Mouse (Mus musculus) G1E (cell line): Measurements from ENCODE around the gene Rhoh.

Experiments
- CTCF ChIP-seq: IDR thresholded peaks from 2 replicates; pipeline ENCODE4 v1.5.1; 2012; ENCODE audit warnings: low read depth, low read length, inconsistent platforms, mixed read lengths
- GATA1 ChIP-seq: IDR thresholded peaks from 2 replicates; pipeline ENCODE4 v1.6.1; 2012; ENCODE audit warnings: borderline replicate concordance, low read length, inconsistent platforms, mixed read lengths
- TAL1 ChIP-seq: conservative IDR thresholded peaks from 2 replicates; pipeline ENCODE4 v1.6.1; 2012; ENCODE audit warnings: low read depth, low read length, inconsistent platforms, mixed read lengths

- TF ChIP-seq CTCF = no peak
- TF ChIP-seq GATA1 = no peak
- TF ChIP-seq TAL1 = no peak
Observed at GRCm38 (mm10) chr5:65941145-65941544, 80.1 kb downstream of the Rhoh start.
